Mouse (Mus musculus) spleen, postnatal 14 days (tissue): Measurements from ENCODE around the gene Dynll2.

Source experiments
- DNase-seq, 2 experiments: peaks; one replicate each; pipeline ENCODE4 v3.0.0; 2021 to 2022; ENCODE audit warnings: low spot score in 2 of 2

Gene Dynll2

GRCm38 (mm10) chr11:87986831-87987793, at the start of gene Dynll2:
Gene Dynll2, minus strand, starts transcription at chr11:87987533.
- DNase-seq: peak; percentile 37 to 49

DNA sequence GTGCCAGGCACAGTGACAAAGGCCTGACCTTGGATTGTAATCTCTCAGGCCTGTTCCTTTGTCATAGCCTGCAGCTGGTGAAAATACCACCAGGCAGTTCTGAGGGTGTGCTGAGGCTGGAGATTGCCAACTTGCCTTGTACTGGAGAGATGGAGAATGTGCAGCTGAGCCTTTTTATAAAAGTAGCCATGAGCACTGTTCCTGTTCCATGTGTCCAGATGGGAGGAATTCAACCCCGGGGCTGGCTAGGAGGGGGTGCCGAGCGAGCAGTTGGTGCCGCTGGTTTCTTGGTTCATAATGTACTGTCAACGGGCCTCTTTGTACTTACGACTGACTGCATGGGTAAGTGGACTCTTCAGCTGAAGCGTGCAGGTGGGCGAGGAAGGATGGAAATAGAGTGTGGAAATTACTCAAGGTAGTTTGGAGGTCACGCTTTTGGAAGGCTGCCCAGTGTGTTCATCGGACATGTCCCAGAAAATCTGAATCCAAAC, 49.5 kb upstream of the Dynll2 start:
- no peak for DNase-seq

DNA sequence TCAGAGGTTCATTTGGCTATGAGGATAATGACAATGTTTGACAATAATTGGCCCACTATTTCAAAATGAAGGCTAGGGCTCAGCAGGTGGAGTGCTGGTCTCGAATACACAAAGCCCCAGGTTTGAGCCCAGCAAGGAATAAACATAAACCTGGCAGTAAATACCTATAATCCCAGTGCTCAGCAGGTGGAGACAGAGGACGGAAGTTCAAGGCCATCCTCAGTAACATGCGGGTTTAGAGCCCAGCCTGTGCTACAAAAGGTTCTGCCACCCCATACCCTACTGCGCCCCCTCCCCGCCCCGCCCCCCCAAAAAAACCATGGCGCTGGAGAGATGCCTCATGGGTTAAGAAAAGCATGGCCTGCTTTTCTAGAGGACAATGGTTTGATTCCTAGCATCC, 48.6 kb upstream of the Dynll2 start:
- no peak for DNase-seq

DNA sequence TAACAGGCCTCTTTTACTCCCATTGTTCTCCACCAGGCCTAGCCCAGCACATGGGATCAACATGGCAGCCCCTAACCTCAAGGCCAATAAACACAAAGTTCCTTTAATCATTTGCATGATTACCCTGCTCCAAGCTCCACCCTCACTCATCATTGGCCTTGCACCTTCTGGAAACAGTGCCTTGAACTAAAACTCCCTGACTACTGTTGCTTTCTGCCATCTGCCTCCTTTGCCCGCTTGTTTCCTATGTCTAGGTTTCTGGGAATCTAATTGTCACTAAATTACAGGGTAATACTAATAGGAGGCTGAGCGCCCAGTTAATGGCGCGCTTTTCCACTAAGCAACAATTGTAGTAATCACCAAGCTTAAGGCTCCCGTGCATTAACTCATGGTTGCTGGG, 44.4 kb upstream of the Dynll2 start:
- no peak for DNase-seq

GRCm38 (mm10) chr11:88030836-88031235, 43.5 kb upstream of the Dynll2 start:
- no peak for DNase-seq

GRCm38 (mm10) chr11:88030219-88030618, 42.9 kb upstream of the Dynll2 start:
- DNase-seq: no peak

DNA sequence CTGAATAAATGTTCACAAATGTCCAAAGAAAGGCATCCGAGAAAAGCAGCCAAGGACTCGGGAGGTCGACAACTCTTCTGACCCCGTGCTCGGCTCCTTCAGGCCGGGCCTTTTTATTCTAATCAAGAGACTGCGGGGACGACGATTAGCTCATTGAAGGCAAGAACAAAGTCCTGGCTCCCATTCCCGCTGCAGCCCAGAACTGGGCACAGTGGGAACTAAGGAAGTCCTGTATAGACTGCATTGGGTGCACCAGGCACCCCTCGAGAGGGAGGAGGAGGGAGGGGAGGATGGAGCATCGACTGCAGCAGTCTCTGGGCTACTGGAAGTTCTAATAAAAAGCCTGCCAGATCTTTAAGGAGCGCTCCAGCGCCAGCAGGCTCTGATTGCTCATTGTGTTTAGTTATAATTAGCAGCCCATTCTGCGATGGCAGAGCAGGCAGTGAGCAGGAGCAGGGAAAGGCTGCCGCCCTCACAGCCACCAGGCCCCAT, 40.9 kb upstream of the Dynll2 start:
- DNase-seq: no peak

GRCm38 (mm10) chr11:88027391-88028035, 40.2 kb upstream of the Dynll2 start:
- no peak for DNase-seq

GRCm38 (mm10) chr11:88023933-88024332, 36.6 kb upstream of the Dynll2 start:
- DNase-seq: no peak

- no peak for DNase-seq
Measured at GRCm38 (mm10) chr11:88015795-88016194, 28.5 kb upstream of the Dynll2 start.

GRCm38 (mm10) chr11:88015161-88015560, 27.8 kb upstream of the Dynll2 start:
- no peak for DNase-seq

GRCm38 (mm10) chr11:88013632-88014031, 26.3 kb upstream of the Dynll2 start:
- DNase-seq: no peak

- no peak for DNase-seq
Measured at GRCm38 (mm10) chr11:88012621-88013244, 25.4 kb upstream of the Dynll2 start.

DNA sequence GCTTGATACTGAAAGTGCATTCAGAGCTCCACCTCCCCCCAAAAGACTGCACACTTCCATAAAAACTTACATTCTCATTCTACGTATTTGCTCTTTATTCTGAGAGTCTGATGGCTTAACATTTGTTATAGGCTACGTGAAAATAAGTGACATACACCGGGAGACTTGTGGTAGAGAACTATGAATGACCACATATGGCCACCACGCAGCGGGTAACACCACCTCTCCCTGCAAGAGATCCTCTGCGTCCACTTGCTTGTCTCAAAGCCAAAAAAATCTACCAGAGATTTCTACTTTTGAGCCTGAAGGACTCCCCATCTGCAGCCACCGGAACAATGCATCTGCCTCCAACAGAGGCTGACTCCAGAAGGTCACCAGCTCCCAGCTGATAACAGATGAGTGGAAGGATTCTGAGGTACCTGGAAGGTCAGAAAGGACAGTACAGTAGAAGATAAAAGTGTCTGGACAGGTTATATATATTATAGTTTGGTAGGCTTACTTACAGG, 24.6 kb upstream of the Dynll2 start:
- DNase-seq: no peak

DNA sequence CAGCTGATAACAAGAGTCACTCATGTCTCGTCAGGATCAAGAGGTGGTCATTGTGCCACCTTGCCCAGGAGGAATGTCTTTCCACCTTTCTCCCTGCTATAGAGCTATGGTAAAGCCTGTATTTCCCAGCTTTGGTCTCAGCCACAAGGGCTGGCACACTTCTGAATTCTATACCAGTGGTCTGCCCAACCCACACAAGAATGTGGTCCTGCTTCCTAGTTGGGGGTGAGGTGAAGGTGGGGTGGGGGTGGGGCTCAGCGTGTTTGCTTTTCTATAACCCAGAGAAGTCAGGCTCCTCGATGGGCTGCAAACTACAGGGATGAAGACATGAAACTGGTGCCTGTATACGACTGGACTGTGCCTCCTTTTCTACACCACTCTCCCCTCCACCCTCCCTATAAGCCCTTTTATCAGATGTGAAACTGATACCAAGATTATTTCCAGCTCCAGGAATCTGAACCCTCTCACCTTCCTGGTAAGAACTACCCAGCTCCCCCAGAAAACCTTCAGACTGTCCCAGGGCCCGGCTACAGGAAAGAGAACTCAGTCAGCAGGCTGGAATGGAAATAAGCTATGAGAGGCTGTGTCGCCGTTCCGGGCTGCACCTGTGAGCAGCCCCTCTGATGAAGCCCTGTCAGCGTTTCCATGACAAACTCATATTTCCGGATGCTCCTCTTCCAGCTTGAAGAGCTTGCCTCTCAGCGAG, 24.0 kb upstream of the Dynll2 start:
- no peak for DNase-seq

DNA sequence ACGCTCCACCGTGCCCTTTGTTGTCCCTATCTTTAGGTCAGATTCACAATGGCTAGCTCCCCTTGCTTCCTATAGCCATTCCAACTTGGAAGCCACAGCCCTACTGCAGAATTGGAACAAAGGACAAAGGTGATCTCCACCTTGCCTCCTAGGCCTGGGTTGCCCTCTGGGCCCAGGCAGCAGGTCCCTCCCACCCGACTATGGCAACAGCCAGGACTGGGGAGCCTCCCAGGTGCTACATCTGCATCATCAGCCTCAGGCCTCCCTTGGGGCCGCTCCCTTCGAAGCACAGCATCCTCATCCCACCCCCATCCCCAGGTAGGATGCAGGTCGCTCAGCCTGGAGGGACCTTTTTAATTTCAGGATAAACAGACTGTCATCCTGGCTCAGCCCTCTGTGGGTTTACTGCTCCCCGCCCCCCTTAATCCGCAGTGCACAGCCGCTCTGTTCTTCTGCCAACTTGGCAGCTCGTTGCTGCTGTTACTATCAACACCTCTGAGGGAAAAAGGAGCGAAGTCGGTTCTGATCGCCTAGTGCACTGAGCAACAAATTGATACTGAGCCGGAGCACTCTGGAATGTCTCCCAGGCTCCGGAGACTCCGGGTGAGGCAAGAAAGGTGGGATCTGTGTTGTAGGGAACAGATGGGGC, 22.3 kb upstream of the Dynll2 start:
- DNase-seq: no peak

DNA sequence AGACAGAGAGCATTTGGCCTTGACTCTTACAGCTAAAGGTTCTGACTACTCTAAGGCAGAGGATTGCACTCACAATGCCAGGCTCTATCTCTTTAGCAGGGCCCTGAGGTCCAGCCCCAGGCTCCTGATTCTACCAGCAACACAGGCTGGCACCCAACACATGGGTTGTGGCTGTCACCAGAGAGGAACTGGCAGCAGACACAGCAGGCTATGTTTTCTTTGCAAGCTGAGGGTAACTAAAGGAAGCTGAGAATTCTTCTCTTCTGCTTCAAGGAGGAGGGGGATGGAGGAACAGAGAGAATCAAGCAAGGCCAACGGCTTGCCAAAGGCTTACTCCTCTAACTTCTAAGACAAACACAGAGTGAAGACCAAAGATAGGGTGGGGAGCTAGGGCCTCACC, 21.3 kb upstream of the Dynll2 start:
- DNase-seq: no peak

DNA sequence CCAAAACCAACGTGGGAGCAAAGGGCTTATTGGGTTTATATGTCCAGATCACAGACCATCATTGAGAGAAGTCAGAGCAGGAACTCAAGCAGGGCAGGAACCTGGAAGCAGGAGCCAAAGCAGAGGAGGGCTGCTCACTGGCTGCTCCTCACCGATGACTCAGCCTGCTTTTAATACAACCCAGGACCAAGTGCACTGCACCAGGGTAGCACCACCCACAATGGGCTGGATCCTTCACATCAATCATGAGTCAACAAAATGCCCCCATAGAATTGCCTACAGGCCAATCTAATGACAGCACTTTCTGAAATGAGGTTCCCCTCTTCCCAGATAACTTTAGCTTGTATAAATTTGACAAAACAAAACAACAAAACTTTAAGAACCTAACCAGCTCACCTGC, 16.8 kb upstream of the Dynll2 start:
- DNase-seq: no peak

DNA sequence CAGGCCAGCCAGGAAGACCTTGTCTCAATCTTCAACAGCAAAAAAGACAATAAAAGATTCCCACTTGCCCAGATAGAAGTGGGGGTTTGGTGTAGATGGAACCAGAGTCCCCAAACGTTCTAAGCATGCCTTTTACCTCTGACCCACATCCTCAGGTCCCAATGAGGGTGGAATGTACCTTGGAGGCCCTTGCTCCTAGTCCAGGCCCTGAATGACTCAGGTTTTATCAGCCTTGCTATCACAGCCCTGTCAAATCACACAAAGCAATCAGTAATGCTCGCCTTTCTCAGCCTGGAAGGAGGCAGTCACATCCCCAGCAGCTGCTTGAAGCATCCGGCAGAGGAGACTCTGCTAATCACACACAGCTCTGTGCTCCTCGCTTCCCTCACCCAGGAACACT, 15.4 kb upstream of the Dynll2 start:
- no peak for DNase-seq

GRCm38 (mm10) chr11:87999751-88000150, 12.4 kb upstream of the Dynll2 start:
- DNase-seq: no peak

DNA sequence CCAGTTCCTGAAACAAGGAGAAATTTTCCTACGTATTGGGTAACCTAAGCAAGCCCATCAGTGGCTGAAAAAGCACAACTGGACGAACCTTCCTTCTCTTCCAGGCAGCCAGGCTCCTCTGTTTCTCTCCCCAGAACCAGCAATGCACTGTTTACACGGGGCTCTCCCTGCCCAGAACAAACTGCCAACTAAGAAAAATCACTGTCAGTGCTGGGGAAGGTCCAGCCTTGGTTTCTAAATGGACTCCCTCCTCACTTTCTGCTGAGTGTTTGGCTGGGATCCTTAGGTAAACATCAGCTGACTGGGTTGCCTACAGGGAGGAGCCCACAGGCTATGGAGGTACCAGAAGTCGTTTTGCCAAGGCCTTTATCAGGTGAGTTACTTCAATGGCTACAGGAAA, 4.5 kb upstream of the Dynll2 start:
- no peak for DNase-seq
